9 mouse cellular contexts compared by ENCODE assay signal in the genomic region with DNA sequence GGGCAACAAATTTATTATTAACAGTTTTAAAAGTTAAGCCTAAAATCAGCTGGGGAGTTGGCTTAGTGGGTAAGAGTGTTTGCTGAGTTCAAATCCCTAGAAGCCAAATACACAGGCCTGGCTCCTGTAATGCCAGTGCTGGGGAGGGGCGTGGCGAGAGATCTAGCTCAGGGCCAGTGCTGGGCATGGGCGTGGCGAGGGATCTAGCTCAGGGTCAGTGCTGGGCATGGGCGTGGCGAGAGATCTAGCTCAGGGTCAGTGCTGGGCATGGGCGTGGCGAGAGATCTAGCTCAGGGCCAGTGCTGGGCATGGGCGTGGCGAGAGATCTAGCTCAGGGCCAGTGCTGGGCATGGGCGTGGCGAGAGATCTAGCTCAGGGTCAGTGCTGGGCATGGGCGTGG. TPM values are rescaled to one million over a fixed set of nuclear protein-coding genes. Genes with fewer than 3 reads are reported as not detected.
DNase-seq lines count a peak whose midpoint lies in the region.
"Had no signal": no experiment of that assay in that cellular context is flagged by ENCODE, and none has a peak within 500 bp of the region (broad histone marks: within the 10 kb centered on the region; RNA-seq: fewer than 3 reads in every experiment).

No protein-coding gene starts in this region.

- DNase-seq in adrenal gland, adult (ENCODE audit: inconsistent age in 2 of 2, low spot score in 1 of 2): peak; percentile 78 to 91
- peak; percentile 82 for DNase-seq in adrenal gland, adult 8-10 months
- DNase-seq in adrenal gland, postnatal 14 days: peak; percentile 81
- DNase-seq in adrenal gland, postnatal 36 days: peak; percentile 81 to 84
- DNase-seq in heart, adult 11 months: peak; percentile 56
- peak; percentile 28 for DNase-seq in ovary, postnatal 36 days (ENCODE audit: low spot score)

RNA-seq across cellular contexts. Expression of a gene that starts 4.2 kb away (rescaled TPM):
- 10 to 100 TPM in 2 of 4 experiments, 1 to 10 TPM in 2; 6.2 to 22.0 (median 13.8) TPM for total RNA-seq in adrenal gland, adult 8-10 months (2022)
- total RNA-seq in adrenal gland, postnatal 14 days (2021): 3.9 and 5.6 TPM in 2 replicates
- total RNA-seq in adrenal gland, postnatal 36 days (2021): 10 to 100 TPM in 1 of 2 experiments, 1 to 10 TPM in 1; 2.5 to 12.0 TPM

RNA-seq across cellular contexts. Expression of a gene that starts 20.6 kb away (rescaled TPM):
- not detected for total RNA-seq in adrenal gland, adult 8-10 months (2022)
- total RNA-seq in adrenal gland, postnatal 14 days (2021): not detected in 2 replicates
- not detected for total RNA-seq in adrenal gland, postnatal 36 days (2021)
- total RNA-seq: adrenal gland, postnatal 4 days; CH12.LX; forebrain, postnatal 0 days had no signal

RNA-seq across cellular contexts. Expression of a gene that starts 20.9 kb away (rescaled TPM):
- total RNA-seq in adrenal gland, adult 8-10 months (2022): 100 to 1,000 TPM in 3 of 4 experiments, 10 to 100 TPM in 1; 96.5 to 162 (median 105) TPM
- 68.1 and 83.4 TPM in 2 replicates for total RNA-seq in adrenal gland, postnatal 14 days (2021)
- total RNA-seq in adrenal gland, postnatal 36 days (2021): 100 to 1,000 TPM in 1 of 2 experiments, 10 to 100 TPM in 1; 74.8 to 115 TPM

RNA-seq across cellular contexts. Expression of a gene that starts 33.1 kb away (rescaled TPM):
- total RNA-seq in adrenal gland, adult 8-10 months (2022): 10 to 100 TPM; 18.9 to 25.4 (median 21.3) TPM
- total RNA-seq in adrenal gland, postnatal 14 days (2021): 15.6 and 20.1 TPM in 2 replicates
- total RNA-seq in adrenal gland, postnatal 36 days (2021): 10 to 100 TPM; 14.1 to 21.7 TPM

RNA-seq across cellular contexts. Expression of a gene that starts 33.1 kb away (rescaled TPM):
- total RNA-seq in adrenal gland, adult 8-10 months (2022): 1 to 10 TPM; 1.6 to 2.2 (median 2.1) TPM
- total RNA-seq in adrenal gland, postnatal 14 days (2021): 0.86 and 1.4 TPM in 2 replicates
- total RNA-seq in adrenal gland, postnatal 36 days (2021): 1 to 10 TPM; 1.3 to 1.5 TPM

Comparison
In these comparisons a context has a peak if more than half of its experiments do, and no peak if none do; other contexts are left out.
1. Peak in every context shown above with its lines: DNase-seq.
2. DNase-seq: peak in every context shown above with its lines; median percentile 84 in adrenal gland, adult; 82 in adrenal gland, postnatal 36 days; 82 in adrenal gland, adult 8-10 months; 81 in adrenal gland, postnatal 14 days; 56 in heart, adult 11 months; 28 in ovary, postnatal 36 days.